Mouse (Mus musculus) hindbrain, embryonic 15.5 days (tissue): ENCODE measurements around the gene Rpl10a. TPM values are rescaled to one million over a fixed set of nuclear protein-coding genes. Genes with fewer than 3 reads are reported as not detected.

Experiments
- ATAC-seq: fragments of 200-750 bp; cut with Nextera tagmentation; 2 replicates; pipeline ENCODE4 v1.8.0; 2017; ENCODE audit warnings: low read depth, moderate number of reproducible peaks, moderate TSS enrichment; ENCODE audit not compliant: low FRiP score
- H3K27ac ChIP-seq: fragments of 300-500 bp; sonication (generic); replicated peaks from 2 replicates; pipeline ENCODE4 v1.5.1; 2015; ENCODE audit warnings: mild to moderate bottlenecking, inconsistent platforms
- H3K27me3 ChIP-seq: fragments of 300-500 bp; sonication (generic); 2 replicates; pipeline ENCODE4 v1.6.1; 2015; ENCODE audit warnings: control low read depth, inconsistent platforms
- H3K36me3 ChIP-seq: fragments of 300-500 bp; sonication (generic); 2 replicates; pipeline ENCODE4 v1.6.1; 2015; ENCODE audit warnings: control low read depth, inconsistent platforms
- H3K4me1 ChIP-seq: fragments of 300-500 bp; sonication (generic); replicated peaks from 2 replicates; pipeline ENCODE4 v1.6.1; 2015; ENCODE audit warnings: control low read depth, inconsistent platforms
- H3K4me2 ChIP-seq: fragments of 300-500 bp; sonication (generic); 2 replicates; pipeline ENCODE4 v1.6.1; 2015; ENCODE audit warnings: moderate library complexity, mild to moderate bottlenecking, inconsistent platforms
- H3K4me3 ChIP-seq: fragments of 300-500 bp; sonication (generic); 2 replicates; pipeline ENCODE4 v1.5.1; 2015; ENCODE audit warnings: mild to moderate bottlenecking, inconsistent platforms
- H3K9ac ChIP-seq: fragments of 300-500 bp; sonication (generic); 2 replicates; pipeline ENCODE4 v1.6.1; 2015; ENCODE audit warnings: inconsistent platforms
- H3K9me3 ChIP-seq: fragments of 300-500 bp; sonication (generic); 2 replicates; pipeline ENCODE4 v1.6.1; 2016; ENCODE audit warnings: control low read depth, inconsistent platforms
- WGBS: fragments of 180-500 bp; shearing (Covaris S2); methylation state at CpG from one replicate; pipeline ENCODE4 v1.1.7; 2015; 5-methylcytosine and 5-hydroxymethylcytosine counted together
- polyA plus RNA-seq: library from polyadenylated mRNA; unstranded; fragments of >200 nt; fragmentation: Nextera tagmentation; extraction: Ambion mirVana; gene quantifications from 2 replicates; pipeline ENCODE4 v1.2.1, GENCODE M21; 2015

Rpl10a gene
- 318 and 325 TPM in 2 replicates for polyA plus RNA-seq

DNA sequence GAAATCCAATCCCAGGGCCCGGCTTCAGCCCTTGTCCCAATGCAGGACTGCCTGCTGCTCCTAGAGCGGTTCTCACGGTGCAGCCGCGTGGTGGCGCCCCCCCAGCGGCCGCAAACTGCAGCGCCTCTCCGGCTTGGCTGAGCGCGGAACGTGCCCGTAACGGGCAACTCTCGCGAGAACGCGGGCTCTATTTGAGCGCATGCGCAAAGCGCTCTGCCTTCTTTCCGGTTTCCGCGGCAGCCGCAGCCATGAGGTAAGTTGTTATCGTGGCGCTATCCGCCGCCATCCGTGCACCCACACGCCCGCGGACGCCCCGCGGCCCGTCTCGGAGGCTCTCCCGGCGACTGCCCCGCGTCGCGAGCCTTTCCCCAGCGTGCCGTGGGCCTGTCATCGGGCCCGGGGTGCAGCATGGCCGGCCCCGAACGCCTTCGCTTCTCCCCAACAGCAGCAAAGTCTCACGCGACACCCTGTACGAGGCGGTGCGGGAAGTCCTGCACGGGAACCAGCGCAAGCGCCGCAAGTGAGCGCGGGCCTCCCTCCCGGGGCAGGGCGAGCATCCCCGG is at the start of gene Rpl10a:
Gene Rpl10a (plus strand): TSS at position 106 of the 563 bp plus-strand sequence.
- under 1% methylated on average over 65 of the region's 67 CpGs for WGBS
- Histone ChIP-seq H3K36me3 (peaks cover 17% of the 10 kb centered on the region), H3K27me3 (no peaks in the 10 kb centered on the region), H3K4me3 (peak within 1 kb of the TSS; percentile 79), H3K27ac (peak within 1 kb of the TSS; percentile 88), H3K4me2 (peak within 1 kb of the TSS; percentile 98), H3K9ac (peak within 1 kb of the TSS; percentile 99), H3K9me3 (no peaks in the 10 kb centered on the region), H3K4me1 (peaks cover 34% of the 10 kb centered on the region)
- ATAC-seq: peak; percentile 84

GRCm38 (mm10) chr17:28279236-28279635 is 49.0 kb upstream of the Rpl10a start:
- no peak for ATAC-seq
- 48% methylated on average over 4 of the region's 4 CpGs for WGBS
- Histone ChIP-seq H3K27ac (no peak overlapping the region), H3K9ac (no peak overlapping the region), H3K4me2 (no peak overlapping the region), H3K27me3 (no peaks in the 10 kb centered on the region), H3K4me3 (no peak overlapping the region), H3K9me3 (no peaks in the 10 kb centered on the region), H3K36me3 (no peaks in the 10 kb centered on the region), H3K4me1 (peaks cover 29% of the 10 kb centered on the region)

DNA sequence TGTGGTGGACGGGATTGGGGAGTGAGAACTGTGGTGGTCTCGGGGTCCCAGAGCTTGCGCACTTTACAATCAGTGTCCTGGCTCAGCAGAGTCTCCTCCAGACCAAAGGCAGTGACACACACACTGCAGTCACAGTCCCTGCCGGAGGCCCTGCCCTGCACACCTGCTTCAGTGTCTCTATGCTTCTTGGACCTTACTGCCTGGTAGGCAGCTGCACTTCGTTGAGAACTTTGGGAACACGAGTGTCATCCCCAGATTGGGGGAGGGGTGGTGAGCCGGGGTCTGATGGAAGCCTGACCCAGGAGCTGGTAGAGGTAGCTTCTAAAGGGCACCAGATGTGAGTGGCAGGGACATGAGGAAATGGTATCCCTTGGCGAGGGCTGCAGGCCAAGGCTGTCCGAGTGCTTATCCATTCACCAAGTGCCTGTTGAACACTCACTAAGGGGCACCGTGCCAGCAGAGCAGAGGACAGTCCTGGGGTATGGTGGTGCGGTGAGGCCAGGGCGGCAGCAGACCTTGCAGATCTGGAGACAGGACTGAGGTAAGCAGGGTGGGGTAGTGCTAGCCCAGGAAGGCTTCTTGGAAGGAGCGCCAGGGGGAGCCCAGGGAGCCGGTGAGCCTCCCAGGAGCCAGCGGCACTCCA is 48.4 kb upstream of the Rpl10a start:
- no peak overlapping the region for H3K4me3 ChIP-seq
- 0 out of 2 replicates have a peak, but pooled peaks have one; percentile 38 for ATAC-seq
- WGBS: 57% methylated on average over 15 of the region's 15 CpGs

DNA sequence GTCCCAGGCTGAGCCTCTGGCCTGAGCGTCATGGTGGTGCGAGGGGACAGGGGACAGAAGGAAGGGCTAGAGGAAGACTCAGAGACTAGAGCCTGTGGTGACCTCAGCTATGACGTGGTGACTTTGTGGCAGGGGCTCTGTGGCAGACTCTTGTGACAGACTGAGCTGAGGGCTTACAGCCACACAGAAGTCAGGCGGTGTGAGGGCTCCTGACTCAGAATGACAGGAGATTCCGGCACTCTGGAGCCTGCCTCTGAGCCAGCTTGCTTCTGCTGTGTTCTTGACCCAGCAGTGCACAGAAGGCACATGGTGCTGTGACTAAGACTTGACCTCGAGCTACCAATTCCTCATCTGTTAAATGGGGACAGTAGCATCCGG is 47.9 kb upstream of the Rpl10a start:
- WGBS: 75% methylated on average over 7 of the region's 7 CpGs
- no peak overlapping the region for H3K27ac ChIP-seq
- no peak overlapping the region for H3K4me3 ChIP-seq
- H3K4me2 ChIP-seq: no peak overlapping the region
- no peaks in the 10 kb centered on the region for H3K36me3 ChIP-seq
- peak; percentile 15; the same call in 1 of the 2 replicates for ATAC-seq
- no peak overlapping the region for H3K9ac ChIP-seq
- H3K27me3 ChIP-seq: no peaks in the 10 kb centered on the region
- peaks cover 32% of the 10 kb centered on the region for H3K4me1 ChIP-seq
- H3K9me3 ChIP-seq: no peaks in the 10 kb centered on the region

More for the DNA sequence above, 48.4 kb upstream of the Rpl10a start:
- Histone ChIP-seq H3K4me1 (peaks cover 29% of the 10 kb centered on the region), H3K4me2 (no peak overlapping the region), H3K27me3 (no peaks in the 10 kb centered on the region), H3K9ac (no peak overlapping the region), H3K9me3 (no peaks in the 10 kb centered on the region), H3K36me3 (no peaks in the 10 kb centered on the region), H3K27ac (no peak overlapping the region)

- Histone ChIP-seq H3K36me3 (no peaks in the 10 kb centered on the region), H3K27me3 (no peaks in the 10 kb centered on the region), H3K27ac (no peak overlapping the region), H3K4me2 (no peak overlapping the region), H3K4me1 (peaks cover 37% of the 10 kb centered on the region), H3K4me3 (no peak overlapping the region), H3K9ac (no peak overlapping the region), H3K9me3 (no peaks in the 10 kb centered on the region)
- ATAC-seq: no peak
- WGBS: 43% methylated on average over 5 of the region's 5 CpGs
These were observed 47.4 kb upstream of the Rpl10a start for GRCm38 (mm10) chr17:28280831-28281377.

DNA sequence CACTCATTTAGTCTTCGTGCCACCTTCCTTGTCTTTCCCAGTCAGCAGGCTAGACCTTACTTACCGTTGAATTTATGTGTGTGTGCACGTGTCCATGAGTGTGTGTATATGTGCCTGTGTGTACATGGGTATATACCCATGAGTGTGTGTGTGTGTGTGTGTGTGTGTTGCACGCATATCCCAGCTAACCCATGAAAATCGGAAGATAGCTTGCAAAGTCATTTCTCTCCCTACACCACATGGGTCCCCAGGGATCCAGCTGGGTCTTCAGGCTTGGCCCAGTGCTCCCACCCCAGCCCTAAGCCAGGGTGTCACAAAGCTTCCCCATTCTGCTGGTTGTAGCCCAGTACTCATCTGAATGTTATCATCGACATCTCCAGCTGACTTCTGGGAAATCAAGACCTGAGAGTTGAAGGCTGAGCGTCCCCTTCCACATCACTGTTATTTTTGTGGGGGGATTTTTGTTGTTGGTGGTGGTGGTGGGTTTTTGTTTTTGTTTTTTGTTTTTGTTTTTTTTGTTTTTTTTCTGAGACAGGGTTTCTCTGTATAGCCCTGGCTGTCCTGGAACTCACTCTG is 46.3 kb upstream of the Rpl10a start:
- Histone ChIP-seq H3K4me3 (no peak overlapping the region), H3K4me2 (no peak overlapping the region), H3K27me3 (no peaks in the 10 kb centered on the region), H3K9me3 (no peaks in the 10 kb centered on the region), H3K36me3 (no peaks in the 10 kb centered on the region), H3K4me1 (peaks cover 40% of the 10 kb centered on the region), H3K27ac (no peak overlapping the region), H3K9ac (no peak overlapping the region)
- ATAC-seq: no peak
- WGBS: 90% methylated on average over 7 of the region's 7 CpGs

- Histone ChIP-seq H3K9me3 (no peaks in the 10 kb centered on the region), H3K4me3 (no peak overlapping the region), H3K27me3 (no peaks in the 10 kb centered on the region), H3K27ac (no peak overlapping the region), H3K9ac (no peak overlapping the region), H3K4me2 (no peak overlapping the region), H3K4me1 (peaks cover 36% of the 10 kb centered on the region), H3K36me3 (no peaks in the 10 kb centered on the region)
- WGBS: 91% methylated on average over 10 of the region's 10 CpGs
- ATAC-seq: no peak
These were observed 45.1 kb upstream of the Rpl10a start for GRCm38 (mm10) chr17:28283199-28283598.

DNA sequence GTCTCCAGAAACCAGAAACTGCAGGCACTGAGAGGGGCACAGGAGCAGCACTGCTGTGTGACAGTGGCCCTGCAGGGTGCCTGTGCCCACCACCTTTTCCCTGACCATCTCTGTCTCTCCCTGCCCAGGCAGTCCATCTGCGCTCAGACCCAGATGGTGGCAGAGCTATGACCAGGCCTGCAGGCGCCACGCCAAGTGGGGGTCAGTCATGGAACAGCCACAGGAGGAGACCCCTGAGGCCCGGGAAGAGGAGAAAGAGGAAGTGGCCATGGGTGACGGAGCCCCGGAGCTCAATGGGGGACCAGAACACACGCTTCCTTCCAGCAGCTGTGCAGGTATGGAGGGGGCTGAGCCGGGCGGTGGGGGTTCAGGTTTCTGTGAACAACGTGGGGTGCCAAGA is 42.1 kb upstream of the Rpl10a start:
- Histone ChIP-seq H3K4me3 (no peak overlapping the region), H3K36me3 (no peaks in the 10 kb centered on the region), H3K4me1 (peaks cover 18% of the 10 kb centered on the region), H3K9me3 (no peaks in the 10 kb centered on the region), H3K4me2 (no peak overlapping the region), H3K27ac (no peak overlapping the region), H3K9ac (no peak overlapping the region), H3K27me3 (no peaks in the 10 kb centered on the region)
- peak; percentile 6; the same call in 1 of the 2 replicates for ATAC-seq
- WGBS: 86% methylated on average over 10 of the region's 10 CpGs

- no peak for ATAC-seq
- Histone ChIP-seq H3K27me3 (no peaks in the 10 kb centered on the region), H3K36me3 (no peaks in the 10 kb centered on the region), H3K9ac (no peak overlapping the region), H3K9me3 (no peaks in the 10 kb centered on the region), H3K4me2 (no peak overlapping the region), H3K4me1 (peaks cover 18% of the 10 kb centered on the region), H3K27ac (no peak overlapping the region), H3K4me3 (no peak overlapping the region)
- WGBS: 60% methylated on average over 5 of the region's 5 CpGs
These were observed 41.3 kb upstream of the Rpl10a start for GRCm38 (mm10) chr17:28286964-28287363.

DNA sequence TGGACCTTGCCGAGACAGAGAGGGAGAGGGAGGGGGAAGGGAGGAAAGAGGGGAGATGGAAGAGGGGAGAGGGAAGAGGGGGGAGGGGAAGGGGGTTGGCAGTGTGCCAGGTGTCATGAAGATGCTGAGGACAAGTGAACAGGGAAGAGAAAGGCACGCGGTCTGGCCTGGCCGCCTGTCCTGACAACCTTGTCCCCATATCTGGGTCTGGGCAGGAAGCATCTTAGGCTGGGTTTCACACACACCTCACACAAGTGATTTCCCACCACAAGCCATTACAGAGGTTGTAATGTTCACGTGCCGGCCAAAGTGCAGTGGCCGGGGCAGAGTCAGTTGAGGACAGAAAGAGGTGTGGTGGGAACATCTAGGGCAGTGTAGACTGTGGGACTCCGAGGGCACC is 40.7 kb upstream of the Rpl10a start:
- Histone ChIP-seq H3K27me3 (no peaks in the 10 kb centered on the region), H3K36me3 (no peaks in the 10 kb centered on the region), H3K9ac (no peak overlapping the region), H3K4me1 (peaks cover 18% of the 10 kb centered on the region), H3K9me3 (no peaks in the 10 kb centered on the region), H3K27ac (no peak overlapping the region), H3K4me3 (no peak overlapping the region), H3K4me2 (no peak overlapping the region)
- ATAC-seq: no peak
- 67% methylated on average over 8 of the region's 8 CpGs for WGBS

GRCm38 (mm10) chr17:28287980-28288379 is 40.3 kb upstream of the Rpl10a start:
- H3K9me3 ChIP-seq: no peaks in the 10 kb centered on the region
- H3K27ac ChIP-seq: no peak overlapping the region
- no peak overlapping the region for H3K9ac ChIP-seq
- no peak for ATAC-seq
- H3K27me3 ChIP-seq: no peaks in the 10 kb centered on the region
- H3K4me2 ChIP-seq: no peak overlapping the region
- peaks cover 18% of the 10 kb centered on the region for H3K4me1 ChIP-seq
- no peaks in the 10 kb centered on the region for H3K36me3 ChIP-seq
- WGBS: 52% methylated on average over 5 of the region's 5 CpGs
- H3K4me3 ChIP-seq: no peak overlapping the region

GRCm38 (mm10) chr17:28290262-28290661 is 38.0 kb upstream of the Rpl10a start:
- Histone ChIP-seq H3K36me3 (no peaks in the 10 kb centered on the region), H3K9ac (no peak overlapping the region), H3K4me2 (no peak overlapping the region), H3K4me1 (peaks cover 22% of the 10 kb centered on the region), H3K4me3 (no peak overlapping the region), H3K9me3 (no peaks in the 10 kb centered on the region), H3K27ac (no peak overlapping the region), H3K27me3 (no peaks in the 10 kb centered on the region)
- WGBS: 72% methylated on average over 3 of the region's 3 CpGs
- ATAC-seq: no peak
